Mouse (Mus musculus) gastrocnemius, postnatal 14 days (tissue): Measurements from ENCODE around the gene Slco3a1. TPM values are rescaled to one million over a fixed set of nuclear protein-coding genes. Genes with fewer than 3 reads are reported as not detected.

ENCODE experiments used
- DNase-seq: peaks from one replicate; pipeline ENCODE4 v3.0.0; 2021; ENCODE audit warnings: mixed read lengths
- intact Hi-C: fragments of 180-260 bp; cut with DNase I; formaldehyde crosslinking; loops from one replicate; pipeline ENCODE4 v1.15.1; 2025; ENCODE audit warnings: low total_unique reads
- total RNA-seq, 2 experiments: library from RNA; stranded (reverse); gene quantifications; 2 replicates each; pipeline ENCODE4 v1.2.3; 2021

Slco3a1 gene
- total RNA-seq, 2 experiments from 2014 or later = 19.7 to 20.8 TPM

DNA sequence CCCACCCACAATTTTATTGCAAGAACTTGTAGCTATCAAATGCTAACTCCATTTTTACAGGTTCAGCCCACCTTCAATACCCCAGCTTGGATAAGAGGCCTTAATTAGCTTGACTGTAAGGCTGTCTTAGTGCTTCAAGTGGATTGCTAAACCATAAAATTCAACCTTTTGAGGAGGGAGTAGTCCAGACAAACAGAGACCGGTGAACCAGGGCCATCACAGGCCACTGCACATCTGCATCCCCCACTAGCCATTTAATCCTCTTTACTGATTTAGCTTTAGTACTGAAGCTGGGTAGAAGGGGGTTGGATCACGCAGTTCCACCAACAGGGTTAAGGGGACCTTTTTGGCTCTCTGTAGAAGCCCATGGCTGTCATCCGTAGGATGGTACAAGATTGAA is 222.3 kb downstream of the Slco3a1 start:
- DNase-seq = no peak
- intact Hi-C loops = no loop called here

DNA sequence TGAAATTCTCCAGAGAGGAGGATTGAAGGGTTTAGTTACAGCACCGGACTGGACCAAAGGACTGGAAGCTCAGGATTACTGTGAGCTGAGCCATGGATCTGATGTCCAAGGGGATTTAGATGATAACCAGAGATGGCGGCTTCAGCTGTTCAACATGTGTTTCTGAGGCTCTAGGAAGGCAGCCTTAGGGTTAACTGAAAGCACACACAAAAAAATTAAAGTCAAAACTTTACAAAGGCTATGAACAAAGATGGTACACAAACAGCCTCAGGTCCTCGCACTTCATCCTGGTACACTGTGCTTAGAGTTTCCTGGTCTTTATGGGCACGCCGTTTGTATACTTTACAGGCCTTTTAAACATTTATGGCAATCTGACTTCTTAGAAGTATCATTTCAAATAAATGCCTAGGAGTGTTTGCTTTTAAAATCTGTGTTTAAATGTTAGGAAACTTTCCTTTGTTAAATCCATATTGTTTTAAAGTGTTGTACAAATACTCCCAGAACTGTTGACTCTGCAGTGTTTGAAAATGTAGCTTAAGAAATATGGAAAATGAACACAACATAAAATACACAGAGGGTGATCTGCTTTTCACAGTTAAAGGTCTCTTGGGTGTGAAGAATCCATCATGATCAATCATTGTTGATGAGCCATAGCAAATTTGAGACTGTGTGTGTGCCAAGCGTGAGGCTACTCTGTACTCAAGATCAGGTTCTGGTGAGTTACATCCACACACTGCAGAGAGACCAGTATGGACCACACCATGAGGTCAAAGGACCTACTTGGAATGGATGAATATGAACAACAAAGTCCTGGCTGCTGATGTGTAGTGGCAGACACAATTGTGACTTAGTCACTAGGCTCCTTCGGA is 223.5 kb downstream of the Slco3a1 start:
- DNase-seq = no peak
- intact Hi-C loops = no loop called here

DNA sequence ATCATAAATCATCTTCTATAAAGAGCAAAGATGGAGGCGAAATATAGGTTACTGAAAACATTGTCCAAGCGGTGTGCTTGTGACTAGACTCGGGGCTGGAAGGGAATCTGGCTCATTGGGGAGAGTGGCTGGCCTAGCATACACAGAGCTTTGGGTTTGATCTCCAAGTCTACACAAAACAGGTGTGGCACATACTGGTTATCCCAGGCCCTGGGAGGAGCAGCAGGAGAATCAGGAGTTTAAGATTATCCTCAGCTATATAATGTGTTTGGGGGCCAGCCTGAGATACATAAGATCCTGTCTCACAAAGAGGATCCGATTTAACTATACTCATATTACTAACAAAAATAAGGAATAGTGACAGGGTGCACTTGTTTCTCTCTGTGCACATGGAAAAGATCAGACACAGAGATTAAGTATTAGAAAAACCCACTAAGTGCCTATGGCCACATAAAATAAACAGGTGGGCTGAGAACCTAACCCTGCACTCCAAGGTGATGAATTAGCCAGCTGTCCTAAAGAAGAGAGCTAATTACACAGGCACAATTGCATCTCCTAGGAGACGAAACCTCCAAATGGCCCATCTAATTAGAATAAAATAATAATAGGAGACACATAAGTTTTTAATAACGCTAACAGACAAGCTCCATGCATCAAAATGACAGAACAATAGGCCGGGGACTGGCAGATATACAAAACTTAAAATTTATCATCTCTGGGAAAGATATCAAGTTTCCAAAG is 224.3 kb downstream of the Slco3a1 start:
- no peak for DNase-seq
- intact Hi-C loops = no loop called here

DNA sequence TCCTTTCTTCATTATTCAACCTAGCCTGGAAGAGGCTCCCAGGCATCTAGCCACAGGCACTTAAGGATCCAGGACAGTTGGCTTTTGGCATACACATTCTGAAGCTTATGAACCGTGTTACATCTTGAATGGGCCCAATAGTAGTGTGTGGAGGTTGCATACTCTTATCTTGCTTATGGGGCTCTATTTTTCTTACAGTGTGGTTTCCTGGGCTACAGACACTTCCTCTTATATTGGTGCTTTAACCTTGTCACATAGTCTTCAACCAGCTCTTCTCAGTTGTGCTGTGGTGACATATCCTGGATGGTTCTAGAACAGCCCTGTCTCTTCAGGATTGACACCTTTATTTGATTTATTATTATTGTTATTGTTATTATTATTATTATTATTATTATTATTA is 225.6 kb downstream of the Slco3a1 start:
- intact Hi-C loops = no loop called here
- no peak for DNase-seq

DNA sequence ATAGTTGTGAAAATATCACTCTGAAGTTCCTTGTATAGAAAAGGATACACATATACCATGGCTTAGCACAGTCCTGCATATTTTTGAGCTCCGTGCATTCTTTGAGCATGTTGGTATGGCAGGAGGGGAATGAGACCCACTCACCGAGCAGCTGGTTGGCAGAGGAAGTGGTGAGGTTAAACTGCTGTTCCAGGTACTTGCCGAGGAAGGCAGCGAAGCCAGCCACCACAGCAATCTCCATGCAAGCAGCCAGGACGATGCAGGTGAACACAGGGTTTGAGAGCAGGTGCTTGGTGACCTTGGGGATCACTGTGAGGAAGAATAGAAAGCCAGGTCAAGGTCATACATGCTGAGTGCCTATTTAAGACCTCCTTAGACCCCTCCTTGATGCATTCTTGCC is 226.9 kb downstream of the Slco3a1 start:
- DNase-seq = no peak
- intact Hi-C loops = no loop called here

DNA sequence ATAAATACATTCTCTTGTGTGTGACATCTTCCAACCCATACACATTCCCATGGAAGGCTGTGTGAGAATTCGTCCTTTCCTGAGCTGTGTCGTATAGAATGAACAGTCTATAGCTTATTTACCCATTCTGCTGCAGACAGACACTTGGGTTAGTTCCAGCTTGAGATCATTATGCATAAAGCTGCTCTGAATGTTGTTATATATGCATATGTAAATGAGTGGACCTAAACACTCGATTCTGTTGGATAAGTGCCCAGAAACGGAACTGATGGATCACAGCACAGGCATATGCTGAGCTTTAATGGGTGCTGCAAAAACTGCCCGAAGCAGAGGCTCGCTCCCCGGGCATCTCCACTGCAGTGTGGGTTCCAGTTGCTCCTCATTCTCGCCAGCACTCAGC is 229.5 kb downstream of the Slco3a1 start:
- intact Hi-C loops = no loop called here
- DNase-seq = no peak

DNA sequence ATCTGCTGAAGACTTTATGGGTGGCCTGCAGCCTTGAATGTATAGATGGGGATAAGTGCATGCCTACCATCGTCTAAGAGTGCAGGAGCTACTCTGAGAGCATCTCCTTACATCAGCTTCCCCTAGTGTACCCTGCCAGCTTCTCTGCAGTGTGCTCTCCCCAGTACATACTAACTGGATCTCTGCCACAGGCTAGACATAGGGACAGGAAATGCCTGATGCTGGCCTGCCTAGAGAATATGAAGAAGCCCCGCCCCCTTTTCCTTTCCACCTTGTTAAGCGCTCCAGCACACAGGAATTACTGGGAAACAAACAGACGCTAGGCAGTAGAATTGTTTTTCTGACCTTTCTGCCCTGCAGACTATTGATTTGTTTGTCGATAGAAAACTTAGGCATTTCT is 230.9 kb downstream of the Slco3a1 start:
- DNase-seq = no peak
- intact Hi-C loops = no loop called here

DNA sequence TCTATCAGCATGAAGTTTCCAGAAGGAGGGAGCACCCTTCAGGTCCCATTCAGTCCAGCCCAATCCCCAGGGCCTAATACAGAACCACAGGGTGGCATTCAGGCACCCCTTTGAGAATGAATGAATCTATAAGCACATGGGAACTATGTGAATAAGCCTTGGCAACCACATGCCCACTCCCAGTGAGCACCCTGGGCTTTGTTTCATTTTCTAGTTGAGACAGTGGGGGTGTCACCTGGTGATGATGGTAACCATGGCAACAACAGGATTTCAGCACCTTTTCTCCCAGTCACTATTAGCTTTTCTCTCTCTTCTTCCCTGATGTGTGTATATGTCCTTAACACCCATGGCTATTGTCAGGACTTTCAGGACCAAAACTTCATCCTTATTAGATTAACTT is 231.4 kb downstream of the Slco3a1 start:
- DNase-seq = no peak
- intact Hi-C loops = no loop called here

DNA sequence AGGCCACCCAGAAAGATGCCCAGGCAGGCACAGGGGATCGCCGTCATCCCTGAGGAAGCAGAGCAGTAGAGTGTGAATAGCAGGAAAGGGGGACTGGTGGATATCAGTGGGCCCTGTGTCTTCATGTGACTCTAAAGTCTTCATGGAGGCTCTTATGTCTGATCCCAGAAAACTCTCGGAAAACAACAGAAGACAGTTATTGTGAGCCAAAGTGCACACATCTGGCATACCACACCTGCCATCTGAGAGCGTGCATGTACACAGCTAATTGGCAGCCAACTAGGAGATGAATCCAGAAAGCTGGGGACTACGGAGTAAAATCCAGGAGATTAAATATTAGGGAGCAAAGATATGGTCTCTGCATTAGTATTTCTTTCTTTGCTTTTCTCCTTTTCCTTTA is 233.9 kb downstream of the Slco3a1 start:
- no peak for DNase-seq
- intact Hi-C loops = no loop called here

DNA sequence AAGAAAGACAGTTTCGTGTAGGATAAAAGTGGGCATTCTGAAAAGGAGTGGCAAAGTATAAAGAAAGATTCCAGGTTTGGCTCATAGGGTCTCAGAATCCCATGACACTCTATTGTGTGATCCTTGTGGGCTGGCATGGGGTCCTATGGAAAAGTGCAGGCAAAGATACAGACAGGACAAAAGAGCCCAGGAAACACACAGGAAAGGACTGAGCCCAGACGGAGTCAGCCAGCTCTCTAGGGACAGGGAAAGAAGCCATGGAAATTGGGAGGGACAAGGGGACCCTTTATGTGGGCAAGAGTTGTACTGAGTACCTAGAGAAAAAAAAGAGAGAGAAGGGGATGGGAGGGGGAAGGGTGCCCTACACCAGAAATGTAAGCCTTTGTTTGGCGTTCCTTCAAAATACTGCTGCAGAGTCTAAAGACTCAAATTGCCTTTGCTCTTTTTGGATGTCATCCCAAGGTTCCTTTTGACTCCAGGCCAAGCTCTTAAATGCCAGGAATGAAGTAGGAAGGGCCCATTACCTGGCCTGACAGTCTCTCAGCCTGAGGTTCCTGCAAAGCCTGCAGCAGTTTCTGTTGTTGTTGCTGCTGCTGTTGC is 238.6 kb downstream of the Slco3a1 start:
- intact Hi-C loops = no loop called here
- no peak for DNase-seq

DNA sequence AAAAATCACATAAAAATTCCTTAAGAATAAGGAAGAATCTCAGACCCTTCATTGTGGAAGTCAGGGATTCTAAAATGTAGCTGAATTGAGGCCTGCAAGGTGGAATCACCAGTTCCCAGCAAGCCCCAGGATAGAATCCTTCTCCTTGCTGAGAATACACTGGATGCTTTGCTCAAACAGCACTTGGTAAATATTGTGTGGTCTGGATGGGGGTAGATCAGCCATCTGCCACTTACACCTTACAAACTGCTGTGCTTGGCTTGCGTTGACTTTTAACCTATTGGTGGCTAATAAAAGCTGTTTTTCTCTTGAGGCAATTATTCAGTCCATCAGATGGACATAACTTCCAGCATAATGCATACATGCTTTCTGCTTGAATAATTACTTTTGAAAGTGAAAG is 240.3 kb downstream of the Slco3a1 start:
- no peak for DNase-seq
- intact Hi-C loops = no loop called here

DNA sequence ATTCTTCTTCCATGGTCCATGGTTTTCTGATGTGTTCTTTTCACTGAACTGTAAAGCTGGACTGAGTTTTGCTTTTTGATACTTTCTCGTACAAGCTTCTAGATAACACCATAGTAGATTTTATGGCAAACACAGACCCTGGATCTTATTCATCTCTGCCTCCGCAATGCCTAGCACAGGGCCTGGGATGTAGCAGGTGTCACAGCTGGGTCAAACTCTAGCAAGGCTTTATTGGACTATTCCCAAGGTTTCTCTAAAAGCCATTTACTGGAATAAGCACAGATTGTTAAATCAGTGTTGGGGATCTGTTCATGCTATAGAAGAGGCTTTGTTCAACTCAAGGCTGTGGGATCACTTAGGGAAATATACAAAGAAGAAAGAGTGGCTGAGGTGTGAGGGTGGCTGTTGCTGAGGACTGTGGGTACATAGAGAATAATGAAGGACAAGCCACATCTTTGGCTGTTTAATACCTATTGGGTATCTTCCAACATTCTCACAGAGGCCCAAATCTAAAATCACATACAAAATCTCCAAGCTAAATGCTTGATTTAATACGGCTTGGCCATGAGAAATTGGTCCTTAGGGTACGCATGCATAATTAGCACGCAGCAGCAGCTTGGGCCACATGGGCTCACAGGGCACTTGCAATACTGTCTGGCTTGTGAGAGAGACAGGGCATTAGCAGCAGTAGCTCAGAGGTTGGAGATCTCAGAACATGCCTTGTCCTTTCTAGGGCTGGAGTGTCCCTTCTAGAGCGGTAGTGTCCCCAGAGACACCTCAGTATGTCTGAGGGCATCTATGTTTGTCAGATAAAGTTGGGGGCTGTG is 241.1 kb downstream of the Slco3a1 start:
- intact Hi-C loops = no loop called here
- no peak for DNase-seq

DNA sequence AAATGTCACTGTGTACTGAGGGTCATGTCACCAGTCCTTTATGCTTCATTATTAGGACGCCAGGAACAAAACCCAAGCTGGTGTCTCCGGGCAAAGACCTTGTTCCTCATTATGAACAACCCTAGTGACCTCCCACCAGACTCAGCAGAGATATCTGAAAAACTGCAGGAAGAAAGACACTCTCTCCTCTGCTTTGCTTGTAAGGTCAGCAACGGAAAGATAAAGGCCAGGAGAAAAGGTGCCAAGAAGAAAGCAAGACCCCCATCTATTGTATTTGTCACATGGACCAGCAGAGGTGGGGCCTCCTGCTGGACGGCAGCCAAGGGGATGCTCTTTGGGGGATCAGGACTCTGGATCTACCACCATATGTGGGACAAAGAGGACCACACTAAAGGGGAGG is 243.0 kb downstream of the Slco3a1 start:
- intact Hi-C loops = no loop called here
- DNase-seq = no peak

DNA sequence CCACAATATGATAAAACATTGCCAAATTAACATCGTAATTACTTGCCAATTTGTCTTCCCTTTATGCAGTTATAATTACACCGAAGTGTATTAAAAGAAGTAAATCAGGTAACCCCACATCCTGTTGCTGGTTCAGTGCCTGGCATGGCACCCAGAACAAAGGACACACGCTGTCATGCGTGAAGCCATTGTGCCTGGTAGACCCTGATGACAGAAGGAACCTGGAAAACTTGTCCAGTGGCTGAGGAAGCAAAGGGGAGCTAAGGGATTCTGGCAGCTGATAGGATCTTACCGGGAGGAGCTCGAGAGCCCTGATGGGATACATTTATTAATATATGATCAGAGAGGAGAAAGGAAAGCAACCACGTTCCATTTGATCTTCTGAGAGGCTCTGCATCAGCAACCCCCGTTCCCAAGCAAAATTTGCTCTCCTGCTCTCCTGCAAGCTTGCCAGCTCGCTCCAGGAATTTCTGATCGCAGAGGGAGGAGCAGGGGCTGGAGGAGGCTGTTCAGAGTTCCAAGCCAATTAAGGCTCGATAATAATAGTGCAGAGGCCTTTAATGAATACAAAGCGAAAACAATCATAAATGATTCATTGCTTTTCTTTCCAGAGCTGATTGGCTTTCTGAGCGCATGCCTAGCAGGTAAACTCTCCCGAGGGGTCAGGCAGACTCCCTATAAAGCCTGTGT is 250.8 kb downstream of the Slco3a1 start:
- no peak for DNase-seq
- intact Hi-C loops = no loop called here

DNA sequence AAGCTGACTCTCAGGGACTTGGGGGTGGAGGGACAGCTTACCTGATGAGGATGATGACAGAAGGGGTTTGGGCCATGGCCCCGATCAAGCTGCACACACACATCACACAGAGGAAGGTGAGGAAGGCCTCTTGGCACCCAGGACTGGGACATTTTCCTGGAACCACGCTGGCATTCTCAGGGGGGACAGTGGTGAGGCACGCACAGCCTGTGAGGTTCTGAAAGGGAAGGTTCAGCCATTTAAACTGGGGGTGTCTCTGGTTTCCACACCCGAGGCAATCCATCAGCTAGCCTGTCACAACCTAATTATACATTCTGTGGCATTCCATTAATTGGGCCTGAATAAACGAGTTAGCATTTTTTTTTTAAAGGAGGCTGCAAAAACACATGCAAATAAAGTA is 251.5 kb downstream of the Slco3a1 start:
- intact Hi-C loops = no loop called here
- no peak for DNase-seq

DNA sequence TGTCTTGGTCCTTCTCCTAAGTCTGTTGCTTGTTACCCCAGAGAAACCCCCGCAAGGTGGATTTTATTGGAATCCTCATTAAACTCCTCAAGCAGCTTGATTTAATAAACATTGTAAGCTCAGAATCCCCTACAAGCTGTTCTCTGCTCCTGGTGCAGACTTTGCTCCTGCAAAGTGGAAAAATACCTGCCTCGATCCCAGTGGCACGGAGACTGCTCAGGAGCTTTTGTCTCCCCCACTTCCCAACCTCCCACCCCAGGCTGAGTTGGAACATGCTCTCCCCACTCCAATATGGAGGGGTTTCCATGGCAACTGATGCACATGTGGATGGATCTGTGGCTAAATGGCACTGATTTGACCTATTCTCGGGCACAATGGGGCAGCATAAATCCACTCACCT is 268.0 kb downstream of the Slco3a1 start:
- no peak for DNase-seq

DNA sequence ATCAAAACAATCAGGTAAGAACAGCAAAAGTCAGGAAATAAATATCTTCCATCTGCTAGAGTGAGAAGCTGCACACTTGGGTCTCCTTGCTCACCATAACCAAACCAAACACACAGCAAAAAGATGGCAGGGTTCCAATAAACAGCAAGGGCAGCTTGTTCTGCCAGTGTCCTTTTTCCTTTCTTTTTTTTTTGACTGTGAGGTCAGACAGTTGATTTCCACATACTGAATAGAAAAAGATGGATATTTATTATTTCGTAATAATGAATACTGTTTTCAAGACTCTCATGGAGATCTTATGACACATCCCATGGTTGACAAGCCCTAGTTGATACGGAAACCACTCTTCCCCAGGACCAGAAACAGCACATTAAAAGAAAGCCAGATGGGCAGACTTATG is 274.2 kb downstream of the Slco3a1 start:
- DNase-seq = no peak
- intact Hi-C loops = no loop called here

More for the DNA sequence above, 268.0 kb downstream of the Slco3a1 start:
- intact Hi-C loops = no loop called here

DNA sequence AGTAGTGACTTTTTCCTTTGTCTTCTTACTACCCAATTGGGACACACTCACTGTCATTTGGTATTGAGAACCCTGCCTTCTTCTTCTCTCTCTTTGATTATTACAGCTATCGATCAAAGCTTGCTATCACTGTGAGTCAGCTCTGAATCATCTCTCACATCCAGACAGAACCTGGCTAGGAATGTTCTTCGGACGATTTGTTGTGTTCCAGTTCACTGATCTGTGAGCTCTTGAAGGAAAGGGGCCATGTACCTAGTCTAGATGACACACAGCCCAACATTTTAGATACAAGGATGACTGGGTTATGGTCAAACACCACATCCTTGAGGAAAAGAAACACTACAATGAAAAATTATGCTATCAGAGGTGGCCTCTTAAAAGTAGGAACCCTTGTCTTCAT is 275.2 kb downstream of the Slco3a1 start:
- no peak for DNase-seq
- intact Hi-C loops = no loop called here

DNA sequence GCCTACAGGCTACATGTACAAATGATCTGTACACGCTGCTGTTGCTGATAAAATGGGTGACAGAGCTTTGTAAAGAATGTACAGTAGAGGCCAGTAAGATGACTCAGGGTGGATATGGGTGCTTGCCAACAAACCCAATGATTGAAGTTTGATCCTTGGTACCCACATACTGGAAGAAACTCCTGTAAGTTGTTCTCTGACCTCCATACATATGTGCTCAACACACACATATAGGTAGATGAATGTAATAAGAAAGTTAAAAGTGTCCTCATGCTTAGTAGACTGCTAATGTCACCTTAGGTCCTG is 284.5 kb downstream of the Slco3a1 start:
- DNase-seq = no peak
- intact Hi-C loops = no loop called here
